Mouse (Mus musculus): ENCODE results near the gene Mrps7. TPM values are rescaled to one million over a fixed set of nuclear protein-coding genes. Genes with fewer than 3 reads are reported as not detected.
A peak's percentile ranks its signal among the peaks of the same experiment; 100 is the strongest.

The Mrps7 gene
- polyA plus RNA-seq, 1 experiment from 2014 or later, result 105 TPM

DNA sequence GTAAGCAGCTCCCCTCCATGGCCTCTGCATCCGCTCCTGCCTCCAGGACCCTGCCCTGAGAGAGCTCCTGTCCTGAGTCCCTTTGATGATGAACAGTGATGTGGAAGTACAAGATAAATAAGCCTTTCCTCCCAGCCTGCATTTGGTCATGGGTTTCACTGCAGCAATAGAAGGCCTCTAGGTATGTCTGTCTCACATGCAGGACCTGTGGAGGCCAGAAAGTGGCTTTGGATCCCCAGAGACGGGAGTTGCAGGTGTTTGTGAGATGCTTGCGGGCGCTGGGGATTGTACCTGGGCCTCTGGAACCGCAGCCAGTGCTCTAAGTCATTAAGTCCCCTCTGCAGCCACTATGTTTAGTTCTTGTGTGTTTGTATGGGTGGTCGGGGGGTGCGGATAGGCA, 16.2 kb downstream of the Mrps7 start:
- Histone ChIP-seq H3K27me3 (ENCODE audit: control insufficient read depth, insufficient read depth, low read length) (no peaks in the 10 kb centered on the region), H3K36me3 (ENCODE audit: control insufficient read depth, insufficient read depth, low read length) (0 out of 2 replicates have a peak, but pooled peaks cover 2% of the 10 kb centered on the region), H3K4me1 (replicated peaks; ENCODE audit: control insufficient read depth, insufficient read depth, low read length) (no peaks in the 10 kb centered on the region), H3K4me3 (ENCODE audit: low read depth, low read length) (no peak overlapping the region), H3K9me3 (ENCODE audit: control insufficient read depth, low read length) (no peaks in the 10 kb centered on the region), H3K9ac (ENCODE audit: low read depth, low read length) (no peak overlapping the region), H3K27ac (ENCODE audit: low read depth, low read length) (no peak overlapping the region), H3K4me2 (replicated peaks; ENCODE audit: low read depth, low read length) (no peak overlapping the region)
- ATAC-seq (ENCODE audit: low FRiP score) (no peak), DNase-seq (ENCODE audit: low spot score) (no peak)
- 98% methylated on average over 7 of the region's 7 CpGs for WGBS

DNA sequence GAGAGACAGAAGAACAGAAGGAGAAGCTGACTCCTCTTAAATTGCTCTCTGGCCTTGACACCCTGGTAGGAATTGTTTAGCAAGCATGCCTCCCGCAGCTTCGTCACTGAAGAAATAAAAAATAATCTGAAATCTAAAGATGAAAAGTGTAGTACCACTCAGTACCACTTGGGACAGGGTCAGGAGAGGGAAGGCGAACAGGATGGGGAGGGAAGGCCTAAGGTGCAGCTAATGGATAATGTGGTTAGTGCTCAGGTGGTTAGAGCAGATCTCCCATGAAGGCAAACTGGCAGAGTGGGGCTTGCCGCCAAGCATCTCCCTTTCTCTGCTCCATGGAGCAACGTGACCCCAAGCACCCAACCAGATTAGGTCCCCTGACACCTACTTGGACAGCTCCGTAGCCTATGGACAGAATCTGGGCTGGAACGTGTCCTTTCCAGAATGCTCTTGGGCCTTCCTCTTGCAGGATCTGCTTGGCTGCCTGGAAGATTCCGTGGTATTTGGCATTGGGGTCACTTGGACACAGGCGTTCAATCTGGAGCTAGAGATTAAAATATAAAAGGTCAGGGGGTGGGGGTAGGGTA, 19.9 kb downstream of the Mrps7 start:
- ATAC-seq (ENCODE audit: low FRiP score), result no peak
- no peaks in the 10 kb centered on the region for H3K27me3 ChIP-seq (ENCODE audit: control insufficient read depth, insufficient read depth, low read length)

DNA sequence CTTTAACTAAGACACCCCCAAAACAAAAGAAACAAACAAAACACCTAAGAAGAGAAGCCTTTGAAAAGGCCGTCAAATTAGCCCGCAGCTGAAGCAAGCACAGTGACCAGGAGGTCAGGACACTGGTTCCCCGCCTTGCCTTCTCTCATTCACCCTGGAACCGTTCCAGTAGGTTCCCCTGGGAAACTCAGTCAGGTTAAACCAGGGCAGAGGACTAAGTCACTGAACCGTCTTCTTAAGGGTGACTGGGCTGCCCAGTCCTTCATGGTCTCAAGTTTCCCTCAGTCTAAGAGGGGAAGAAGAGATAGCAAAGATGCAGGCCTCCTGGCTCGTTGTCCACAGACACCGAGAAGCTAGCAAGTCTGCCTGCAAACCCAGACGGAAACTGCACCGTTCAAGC, 22.2 kb downstream of the Mrps7 start:
- Histone ChIP-seq H3K4me3 (ENCODE audit: low read depth, low read length) (no peak overlapping the region), H3K27ac (ENCODE audit: low read depth, low read length) (no peak overlapping the region), H3K4me2 (replicated peaks; ENCODE audit: low read depth, low read length) (no peak overlapping the region), H3K36me3 (ENCODE audit: control insufficient read depth, insufficient read depth, low read length) (0 out of 2 replicates have a peak, but pooled peaks cover 2% of the 10 kb centered on the region), H3K4me1 (replicated peaks; ENCODE audit: control insufficient read depth, insufficient read depth, low read length) (no peaks in the 10 kb centered on the region), H3K9me3 (ENCODE audit: control insufficient read depth, low read length) (no peaks in the 10 kb centered on the region), H3K27me3 (ENCODE audit: control insufficient read depth, insufficient read depth, low read length) (no peaks in the 10 kb centered on the region), H3K9ac (ENCODE audit: low read depth, low read length) (no peak overlapping the region)
- no peak for DNase-seq (ENCODE audit: low spot score)
- no peak for ATAC-seq (ENCODE audit: low FRiP score)
- 85% methylated on average over 9 of the region's 9 CpGs for WGBS

More for the DNA sequence above, 19.9 kb downstream of the Mrps7 start:
- H3K9me3 ChIP-seq (ENCODE audit: control insufficient read depth, low read length), result no peaks in the 10 kb centered on the region
- H3K27ac ChIP-seq (ENCODE audit: low read depth, low read length), result no peak overlapping the region
- no peak for DNase-seq (ENCODE audit: low spot score)
- H3K4me3 ChIP-seq (ENCODE audit: low read depth, low read length), result no peak overlapping the region
- H3K4me1 ChIP-seq (replicated peaks; ENCODE audit: control insufficient read depth, insufficient read depth, low read length), result no peaks in the 10 kb centered on the region
- H3K36me3 ChIP-seq (ENCODE audit: control insufficient read depth, insufficient read depth, low read length), result 0 out of 2 replicates have a peak, but pooled peaks cover 2% of the 10 kb centered on the region
- no peak overlapping the region for H3K9ac ChIP-seq (ENCODE audit: low read depth, low read length)
- 78% methylated on average over 9 of the region's 9 CpGs for WGBS
- H3K4me2 ChIP-seq (replicated peaks; ENCODE audit: low read depth, low read length), result no peak overlapping the region

DNA sequence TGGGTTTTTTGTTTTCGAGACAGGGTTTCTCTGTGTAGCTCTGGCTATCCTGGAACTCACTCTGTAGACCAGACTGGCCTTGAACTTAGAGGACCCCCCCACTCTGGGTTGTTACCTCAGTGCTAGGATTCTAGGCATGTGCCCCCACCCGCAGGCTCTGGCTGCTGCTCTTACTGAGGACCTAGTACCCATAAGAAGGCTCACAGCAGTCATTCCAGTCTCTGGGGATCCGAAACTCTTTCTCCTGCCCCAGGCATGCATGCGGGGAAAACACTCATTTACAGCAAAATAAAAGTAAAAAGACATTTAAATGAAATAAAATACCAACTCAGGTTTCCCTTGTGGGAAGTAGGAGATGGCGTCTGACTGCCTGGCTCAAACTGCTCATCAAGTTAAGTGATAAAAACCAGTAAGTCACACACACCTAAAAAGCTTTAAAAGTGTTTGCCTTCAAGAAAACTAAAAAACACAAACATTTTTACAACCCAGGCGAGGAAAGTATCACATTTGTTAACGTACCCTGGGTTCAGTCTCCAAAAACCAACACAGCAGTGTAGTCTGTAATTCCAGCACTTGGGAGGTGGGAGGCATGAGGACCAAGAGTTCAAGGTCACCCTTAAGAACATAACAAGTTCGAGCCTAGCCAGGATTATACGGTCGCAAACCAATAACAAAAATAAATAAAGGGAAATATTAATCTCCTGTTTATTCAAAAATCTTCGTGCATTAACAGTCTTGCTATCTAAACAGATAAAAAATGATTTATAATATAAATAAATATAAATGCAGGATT, 23.3 kb downstream of the Mrps7 start:
- Histone ChIP-seq H3K9ac (ENCODE audit: low read depth, low read length) (peak overlapping the region; percentile 60), H3K4me2 (replicated peaks; ENCODE audit: low read depth, low read length) (peak overlapping the region; percentile 74), H3K27ac (ENCODE audit: low read depth, low read length) (no peak overlapping the region), H3K27me3 (ENCODE audit: control insufficient read depth, insufficient read depth, low read length) (no peaks in the 10 kb centered on the region), H3K4me1 (replicated peaks; ENCODE audit: control insufficient read depth, insufficient read depth, low read length) (no peaks in the 10 kb centered on the region), H3K9me3 (ENCODE audit: control insufficient read depth, low read length) (no peaks in the 10 kb centered on the region), H3K4me3 (ENCODE audit: low read depth, low read length) (peak overlapping the region; percentile 60), H3K36me3 (ENCODE audit: control insufficient read depth, insufficient read depth, low read length) (0 out of 2 replicates have a peak, but pooled peaks cover 2% of the 10 kb centered on the region)
- DNase-seq (ENCODE audit: low spot score) (no peak), ATAC-seq (ENCODE audit: low FRiP score) (no peak)
- WGBS, result 56% methylated on average over 11 of the region's 11 CpGs

DNA sequence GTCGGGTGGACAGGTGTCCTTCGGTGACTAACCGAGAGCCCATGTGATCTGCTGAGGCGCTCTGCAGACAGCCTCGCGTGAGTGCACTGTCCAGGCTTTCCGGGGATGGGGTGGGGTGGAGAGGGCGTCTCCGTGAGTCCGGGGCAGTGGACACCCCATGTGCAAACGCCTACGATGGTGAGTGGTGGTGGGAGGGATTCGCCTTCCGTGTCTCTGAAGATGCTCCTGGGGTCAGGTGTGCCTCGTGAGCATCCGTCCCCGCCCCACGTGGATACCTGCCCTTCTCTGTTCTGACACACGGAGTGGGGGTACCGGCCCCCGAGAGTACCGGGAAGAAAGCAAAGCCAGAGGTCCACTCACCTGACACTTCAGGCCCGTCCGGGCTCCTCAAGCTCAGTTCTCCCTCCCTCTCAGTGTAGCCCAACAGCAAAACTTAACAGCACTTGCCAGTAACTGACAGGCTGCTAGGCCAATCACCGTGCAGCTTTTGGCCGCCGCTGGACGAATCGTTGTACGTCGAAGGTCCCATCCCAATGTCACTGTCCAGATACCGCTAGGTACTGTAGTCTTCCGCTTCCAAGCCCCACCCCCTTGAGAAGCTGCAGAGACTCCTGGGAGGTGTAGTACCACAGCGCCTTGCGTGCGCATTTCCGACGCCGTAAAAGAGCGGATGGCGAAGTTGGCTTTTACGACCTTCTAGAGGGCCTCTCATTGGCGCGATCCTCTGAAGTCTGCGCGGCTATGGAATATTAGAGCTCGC, 24.2 kb downstream of the Mrps7 start, which contains the start of gene Slc25a19:
TSS of gene Slc25a19 (minus strand) at position 591 of the 760 bp plus-strand sequence.
- ATAC-seq (ENCODE audit: low FRiP score) (peak; percentile 99), DNase-seq (ENCODE audit: low spot score) (peak; percentile 98)
- Histone ChIP-seq H3K36me3 (ENCODE audit: control insufficient read depth, insufficient read depth, low read length) (0 out of 2 replicates have a peak, but pooled peaks cover under 1% of the 10 kb centered on the region), H3K4me1 (replicated peaks; ENCODE audit: control insufficient read depth, insufficient read depth, low read length) (no peaks in the 10 kb centered on the region), H3K27ac (ENCODE audit: low read depth, low read length) (no peak within 1 kb of the TSS), H3K4me2 (replicated peaks; ENCODE audit: low read depth, low read length) (peak within 1 kb of the TSS; percentile 74), H3K4me3 (ENCODE audit: low read depth, low read length) (peak within 1 kb of the TSS; percentile 60), H3K27me3 (ENCODE audit: control insufficient read depth, insufficient read depth, low read length) (no peaks in the 10 kb centered on the region), H3K9ac (ENCODE audit: low read depth, low read length) (peak within 1 kb of the TSS; percentile 60), H3K9me3 (ENCODE audit: control insufficient read depth, low read length) (no peaks in the 10 kb centered on the region)
- under 1% methylated on average over 47 of the region's 47 CpGs for WGBS

DNA sequence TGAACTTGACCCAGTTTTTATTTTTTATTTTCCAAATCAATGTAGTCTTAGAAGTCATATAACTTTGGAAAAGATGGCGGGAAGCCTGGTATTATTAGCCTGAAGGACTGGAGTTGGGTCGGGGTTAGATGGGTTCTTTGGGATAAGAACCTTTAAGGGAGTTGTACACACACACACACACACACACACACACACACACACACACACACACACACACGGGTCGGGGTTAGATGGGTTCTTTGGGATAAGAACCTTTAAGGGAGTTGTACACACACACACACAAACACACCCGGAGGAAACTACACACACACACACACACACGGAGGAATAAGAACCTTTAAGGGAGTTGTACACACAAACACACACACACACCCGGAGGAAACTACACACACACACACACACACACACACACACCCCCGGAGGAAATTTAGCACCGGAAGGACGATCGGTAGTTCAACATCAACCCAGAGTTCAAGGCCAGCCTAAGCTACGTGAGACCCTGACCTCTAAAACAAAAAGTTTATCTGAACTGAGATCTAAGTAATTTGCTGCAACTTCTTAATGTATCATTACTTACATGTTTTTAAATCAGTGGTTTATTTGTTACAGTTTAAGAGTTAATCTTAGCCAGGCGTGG, 24.9 kb downstream of the Mrps7 start:
- WGBS, result 54% methylated on average over 13 of the region's 13 CpGs
- Histone ChIP-seq H3K27ac (ENCODE audit: low read depth, low read length) (no peak overlapping the region), H3K4me1 (replicated peaks; ENCODE audit: control insufficient read depth, insufficient read depth, low read length) (no peaks in the 10 kb centered on the region), H3K36me3 (ENCODE audit: control insufficient read depth, insufficient read depth, low read length) (no peaks in the 10 kb centered on the region), H3K4me3 (ENCODE audit: low read depth, low read length) (peak overlapping the region; percentile 60), H3K27me3 (ENCODE audit: control insufficient read depth, insufficient read depth, low read length) (no peaks in the 10 kb centered on the region), H3K4me2 (replicated peaks; ENCODE audit: low read depth, low read length) (peak overlapping the region; percentile 74), H3K9me3 (ENCODE audit: control insufficient read depth, low read length) (no peaks in the 10 kb centered on the region), H3K9ac (ENCODE audit: low read depth, low read length) (0 out of 2 replicates have a peak overlapping the region, but pooled peaks have one; percentile 29)
- no peak for DNase-seq (ENCODE audit: low spot score)
- peak; percentile 55; the same call in 1 of the 2 replicates for ATAC-seq (ENCODE audit: low FRiP score)

DNA sequence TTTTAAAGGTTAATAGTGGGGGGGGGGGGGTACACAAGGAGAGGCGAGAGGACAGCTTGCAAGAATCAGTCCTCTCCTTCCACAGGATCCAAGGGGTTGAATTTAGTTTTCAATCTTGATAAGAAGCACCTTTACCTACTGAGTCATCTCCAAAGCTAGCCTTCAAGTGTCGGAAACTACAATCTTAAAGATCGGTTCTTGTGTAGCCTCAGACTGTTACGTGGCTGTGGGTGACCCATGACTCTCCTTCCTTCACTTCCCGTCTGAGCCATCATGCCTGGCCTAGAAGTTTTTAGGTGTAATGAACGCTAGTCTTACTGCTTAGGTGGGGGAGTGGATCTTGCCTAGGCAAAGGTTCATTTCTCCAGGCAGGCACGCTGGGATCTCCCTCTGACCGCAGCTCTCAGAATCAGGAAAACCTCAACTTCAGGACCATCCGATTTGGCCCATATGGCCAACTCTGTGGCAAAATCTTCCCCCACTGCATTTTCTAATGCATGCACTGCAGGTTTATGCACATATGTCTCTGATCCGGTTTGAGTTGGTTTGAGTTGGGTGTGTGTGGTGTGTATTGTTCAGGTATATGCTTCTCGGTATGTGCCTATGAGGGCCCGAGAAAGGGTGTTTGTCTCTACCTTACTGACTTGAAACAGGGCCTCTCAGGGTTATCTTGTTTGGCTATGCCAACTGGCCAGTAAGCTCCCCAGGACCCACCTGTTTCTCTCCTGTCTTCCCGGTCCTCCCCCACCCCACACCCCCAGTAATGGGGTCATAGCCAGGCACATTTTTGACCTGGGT, 26.2 kb downstream of the Mrps7 start:
- H3K9ac ChIP-seq (ENCODE audit: low read depth, low read length), result no peak overlapping the region
- no peaks in the 10 kb centered on the region for H3K36me3 ChIP-seq (ENCODE audit: control insufficient read depth, insufficient read depth, low read length)
- no peaks in the 10 kb centered on the region for H3K9me3 ChIP-seq (ENCODE audit: control insufficient read depth, low read length)
- no peak overlapping the region for H3K4me2 ChIP-seq (replicated peaks; ENCODE audit: low read depth, low read length)
- no peak overlapping the region for H3K27ac ChIP-seq (ENCODE audit: low read depth, low read length)
- no peaks in the 10 kb centered on the region for H3K4me1 ChIP-seq (replicated peaks; ENCODE audit: control insufficient read depth, insufficient read depth, low read length)
- no peak for DNase-seq (ENCODE audit: low spot score)
- H3K4me3 ChIP-seq (ENCODE audit: low read depth, low read length), result no peak overlapping the region
- H3K27me3 ChIP-seq (ENCODE audit: control insufficient read depth, insufficient read depth, low read length), result no peaks in the 10 kb centered on the region
- 89% methylated on average over 13 of the region's 13 CpGs for WGBS
- no peak for ATAC-seq (ENCODE audit: low FRiP score)
